Mouse (Mus musculus) thymus, adult 2 months (tissue): ENCODE results near the gene Bicra.

Experiments used
- CTCF ChIP-seq: fragments of 200-500 bp; IDR thresholded peaks from 2 replicates; pipeline ENCODE4 v1.5.1; 2012; ENCODE audit warnings: mild to moderate bottlenecking, control low read depth, low read length, moderate library complexity, borderline replicate concordance; ENCODE audit not compliant: control insufficient read depth, poor library complexity, insufficient read depth; ENCODE audit errors: extremely low read depth
- POLR2A ChIP-seq: fragments of 200-500 bp; IDR thresholded peaks from 2 replicates; pipeline ENCODE4 v1.6.1; 2012; ENCODE audit warnings: mild to moderate bottlenecking, low read length, control low read depth, moderate library complexity; ENCODE audit not compliant: control insufficient read depth, poor library complexity, insufficient read depth; ENCODE audit errors: extremely low read depth

DNA sequence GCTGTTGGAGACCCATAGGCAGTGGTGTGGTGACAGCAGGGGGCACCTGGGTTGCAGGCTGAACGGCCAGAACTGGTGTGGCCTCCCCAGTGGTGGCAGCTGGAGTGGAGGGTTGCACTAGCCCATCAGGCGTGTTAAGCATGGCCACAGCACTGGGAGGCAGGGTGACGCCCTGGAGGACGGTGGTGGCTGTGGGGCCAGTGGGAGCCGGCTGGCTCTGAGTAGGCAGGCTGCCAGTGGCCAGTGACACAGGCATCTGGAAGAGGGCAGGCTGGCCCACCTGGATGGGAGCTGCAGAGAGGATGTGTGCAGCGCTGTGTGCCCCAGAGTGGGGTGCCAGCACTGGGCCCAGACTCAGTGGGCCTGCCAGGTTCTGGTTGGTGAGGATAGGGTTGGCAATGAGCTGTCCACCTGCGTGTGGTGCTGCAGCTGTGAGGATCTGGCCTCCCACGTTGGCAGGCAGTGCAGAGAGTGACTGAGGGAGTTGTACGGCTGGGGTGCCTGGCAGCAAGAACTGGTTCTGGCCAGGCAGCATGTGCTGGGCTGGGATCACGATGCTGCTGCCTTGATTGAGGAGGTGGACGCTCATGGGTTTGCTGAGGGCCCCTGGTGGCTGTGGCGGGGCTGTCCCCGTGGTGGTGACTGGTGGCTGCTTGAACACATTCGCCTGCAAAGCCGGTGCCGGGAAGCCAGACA, 59.9 kb downstream of the Bicra start:
- TF ChIP-seq POLR2A: no peak
- TF ChIP-seq CTCF: no peak
